Mouse (Mus musculus) forebrain, embryonic 10.5 days (tissue): ENCODE data around the gene Fgfr2. TPM values are rescaled to one million over a fixed set of nuclear protein-coding genes. Genes with fewer than 3 reads are reported as not detected.
A peak's percentile ranks its signal among the peaks of the same experiment; 100 is the strongest.

ENCODE experiments used
- DNase-seq: peaks from one replicate; pipeline ENCODE4 v3.0.0-alpha.2; 2017; ENCODE audit warnings: low spot score; ENCODE audit errors: extremely low spot score
- H3K27ac ChIP-seq: fragments of 300-500 bp; sonication (generic); 2 replicates; pipeline ENCODE4 v1.5.1; 2016; ENCODE audit warnings: mild to moderate bottlenecking
- H3K27me3 ChIP-seq: fragments of 300-500 bp; sonication (generic); 2 replicates; pipeline ENCODE4 v1.6.1; 2016; ENCODE audit warnings: mild to moderate bottlenecking; ENCODE audit not compliant: poor library complexity, severe bottlenecking
- H3K36me3 ChIP-seq: fragments of 300-500 bp; sonication (generic); replicated peaks from 2 replicates; pipeline ENCODE4 v1.6.1; 2016; ENCODE audit warnings: mild to moderate bottlenecking, moderate library complexity
- H3K4me1 ChIP-seq: fragments of 300-500 bp; sonication (generic); 2 replicates; pipeline ENCODE4 v1.6.1; 2016
- H3K4me3 ChIP-seq: fragments of 300-500 bp; sonication (generic); 2 replicates; pipeline ENCODE4 v1.5.1; 2016; ENCODE audit warnings: mild to moderate bottlenecking, moderate library complexity
- H3K9me3 ChIP-seq: fragments of 300-500 bp; sonication (generic); 2 replicates; pipeline ENCODE4 v1.6.1; 2016; ENCODE audit warnings: mild to moderate bottlenecking, moderate library complexity
- WGBS: fragments of 180-500 bp; shearing (Covaris S2); methylation state at CpG from one replicate; pipeline ENCODE4 v1.1.7; 2016; 5-methylcytosine and 5-hydroxymethylcytosine counted together
- polyA plus RNA-seq: library from polyadenylated mRNA; unstranded; fragments of >200 nt; fragmentation: Nextera tagmentation; extraction: Ambion mirVana; gene quantifications from 2 replicates; pipeline ENCODE4 v1.2.1, GENCODE M21; 2016

Gene Fgfr2
- polyA plus RNA-seq, 1 experiment from 2014 or later: 55.7 TPM

DNA sequence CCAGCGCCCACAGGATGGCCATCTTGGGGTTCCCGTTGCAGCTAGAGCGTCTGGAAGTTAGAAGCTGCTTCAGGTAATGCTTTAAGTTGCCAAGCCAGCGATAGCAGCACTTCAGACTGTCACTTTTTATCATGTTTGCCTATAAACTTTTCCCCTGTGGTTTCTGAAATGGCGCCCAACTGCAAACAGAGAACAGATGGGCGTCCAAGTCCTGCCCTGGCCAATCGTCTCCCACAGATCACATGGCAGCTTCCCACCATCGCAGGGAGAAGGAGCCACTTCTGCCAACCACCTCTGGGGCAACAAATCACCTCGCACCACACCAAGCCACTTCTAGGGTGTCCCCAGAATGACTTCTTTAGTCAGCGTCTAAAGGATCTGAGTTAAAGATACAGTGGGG lies 2875.3 kb downstream of the Fgfr2 start:
- no peaks in the 10 kb centered on the region for H3K9me3 ChIP-seq
- peaks cover 86% of the 10 kb centered on the region for H3K4me1 ChIP-seq
- no peak for DNase-seq
- peaks cover 8% of the 10 kb centered on the region for H3K36me3 ChIP-seq
- no peak overlapping the region for H3K27ac ChIP-seq
- no peak overlapping the region for H3K4me3 ChIP-seq
- WGBS: 87% methylated on average over 10 of the region's 10 CpGs
- peaks cover 87% of the 10 kb centered on the region for H3K27me3 ChIP-seq

DNA sequence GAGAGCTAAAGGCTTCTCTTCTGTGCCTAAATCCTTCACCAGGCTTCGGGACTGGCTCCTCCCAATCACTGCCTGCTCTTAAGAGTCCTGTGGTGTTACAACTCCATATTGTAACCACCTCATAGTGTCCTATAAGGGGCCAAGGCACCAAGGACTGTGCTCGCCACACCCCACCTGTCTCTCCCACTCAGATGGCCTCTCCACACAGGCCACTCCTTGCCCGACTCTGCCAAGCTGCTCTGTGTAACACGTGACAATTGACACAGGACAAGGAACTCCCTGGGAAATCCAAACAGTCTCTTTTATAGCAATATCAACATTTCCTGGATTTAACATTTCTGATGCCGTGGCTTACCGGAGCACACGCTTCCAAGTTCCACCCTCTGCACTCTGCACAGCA lies 2876.7 kb downstream of the Fgfr2 start:
- H3K27me3 ChIP-seq: peaks cover 79% of the 10 kb centered on the region
- no peak overlapping the region for H3K27ac ChIP-seq
- 92% methylated on average over 7 of the region's 7 CpGs for WGBS
- H3K4me1 ChIP-seq: peaks cover 72% of the 10 kb centered on the region
- peaks cover 9% of the 10 kb centered on the region for H3K36me3 ChIP-seq
- no peak overlapping the region for H3K4me3 ChIP-seq
- no peaks in the 10 kb centered on the region for H3K9me3 ChIP-seq
- DNase-seq: no peak

DNA sequence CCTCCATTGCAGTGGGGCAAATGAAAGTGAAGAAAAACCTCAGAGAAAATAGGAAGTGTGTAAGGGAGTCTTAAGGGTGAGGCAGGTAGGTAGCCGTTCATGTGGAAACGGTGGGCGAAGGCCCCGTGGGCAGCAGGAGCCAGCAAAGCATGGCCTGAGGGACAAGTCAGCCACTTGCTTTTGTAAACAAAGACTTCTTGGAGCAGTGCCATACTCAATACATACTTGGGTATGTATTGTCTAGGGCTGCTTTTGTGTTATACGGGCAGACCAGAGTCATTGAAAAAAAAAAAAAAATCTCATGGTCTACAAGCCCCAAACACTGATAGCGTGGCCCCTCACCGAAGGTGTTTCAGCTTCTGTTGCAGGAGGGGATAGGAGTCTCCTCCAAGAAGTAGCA lies 2878.6 kb downstream of the Fgfr2 start:
- H3K9me3 ChIP-seq: no peaks in the 10 kb centered on the region
- no peak for DNase-seq
- H3K27ac ChIP-seq: no peak overlapping the region
- H3K4me1 ChIP-seq: peaks cover 53% of the 10 kb centered on the region
- H3K4me3 ChIP-seq: no peak overlapping the region
- WGBS: 80% methylated on average over 7 of the region's 7 CpGs
- peaks cover 26% of the 10 kb centered on the region for H3K36me3 ChIP-seq
- peaks cover 66% of the 10 kb centered on the region for H3K27me3 ChIP-seq

DNA sequence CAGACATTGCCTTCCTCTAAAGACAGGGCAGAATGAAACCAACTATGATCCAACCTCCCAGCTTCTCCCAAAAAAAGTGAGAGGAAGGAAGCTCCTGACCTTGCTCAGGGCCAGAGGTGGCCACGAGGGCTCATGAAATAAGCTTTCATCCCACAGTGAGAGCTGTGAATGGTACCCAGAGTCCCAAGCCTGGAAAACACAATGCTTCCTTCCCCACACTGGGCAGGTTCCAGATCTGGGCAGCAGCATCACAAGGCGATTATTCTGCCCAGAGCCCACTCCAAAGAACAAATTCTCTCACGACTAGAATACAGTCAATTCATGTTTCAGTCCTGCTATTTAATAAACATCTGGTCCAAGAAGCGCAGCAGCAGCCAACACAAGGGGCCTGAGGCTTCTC lies 2879.3 kb downstream of the Fgfr2 start:
- peaks cover 58% of the 10 kb centered on the region for H3K27me3 ChIP-seq
- no peaks in the 10 kb centered on the region for H3K9me3 ChIP-seq
- DNase-seq: no peak
- WGBS: 90% methylated on average over 4 of the region's 4 CpGs
- peaks cover 33% of the 10 kb centered on the region for H3K36me3 ChIP-seq
- no peak overlapping the region for H3K27ac ChIP-seq
- no peak overlapping the region for H3K4me3 ChIP-seq
- H3K4me1 ChIP-seq: peaks cover 46% of the 10 kb centered on the region

DNA sequence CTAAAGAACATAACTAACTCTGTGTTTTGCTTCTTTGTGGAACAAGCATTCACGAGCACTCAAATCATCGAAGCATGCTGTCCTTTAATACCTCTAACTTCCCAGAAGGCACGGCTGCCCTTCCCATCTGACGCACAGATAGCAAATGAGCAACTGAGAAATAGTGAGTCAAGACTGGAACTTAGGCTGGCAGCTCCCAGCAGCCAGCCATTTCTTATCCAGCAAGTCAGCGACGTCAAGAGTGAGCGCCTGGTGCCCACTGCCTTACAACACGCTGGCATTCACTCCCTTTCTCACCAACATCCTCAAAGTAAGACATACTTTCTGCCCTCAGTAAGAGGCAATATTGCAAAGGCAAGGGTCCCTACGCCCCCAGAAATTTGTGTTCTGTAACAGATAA lies 2883.0 kb downstream of the Fgfr2 start:
- peaks cover 60% of the 10 kb centered on the region for H3K36me3 ChIP-seq
- H3K27ac ChIP-seq: no peak overlapping the region
- no peaks in the 10 kb centered on the region for H3K9me3 ChIP-seq
- no peak overlapping the region for H3K4me3 ChIP-seq
- WGBS: 93% methylated on average over 9 of the region's 9 CpGs
- DNase-seq: no peak
- peaks cover 38% of the 10 kb centered on the region for H3K27me3 ChIP-seq
- H3K4me1 ChIP-seq: peaks cover 34% of the 10 kb centered on the region

DNA sequence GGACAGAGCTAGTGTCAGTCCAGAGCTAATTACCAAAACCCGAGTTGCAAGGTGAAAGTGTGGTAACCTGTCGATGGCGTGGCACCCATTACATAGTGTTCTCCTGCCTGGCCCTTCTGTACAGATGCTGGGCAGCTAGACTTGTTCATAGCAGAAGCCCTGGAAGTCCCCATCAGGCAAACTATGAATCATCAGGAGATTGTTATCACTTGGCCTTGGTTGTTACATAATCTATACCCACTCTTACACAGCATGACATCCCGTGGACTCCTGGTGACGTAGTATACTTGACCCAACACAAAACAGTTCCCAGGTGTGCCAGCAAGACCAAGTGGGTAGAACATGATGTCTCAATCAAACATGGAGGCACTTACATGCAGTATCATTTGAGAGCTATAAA lies 2885.9 kb downstream of the Fgfr2 start:
- Histone ChIP-seq H3K27ac (no peak overlapping the region), H3K4me3 (no peak overlapping the region), H3K36me3 (peaks cover 69% of the 10 kb centered on the region), H3K9me3 (peaks cover 5% of the 10 kb centered on the region; the same call in 1 of the 2 replicates), H3K27me3 (peaks cover 47% of the 10 kb centered on the region), H3K4me1 (peaks cover 32% of the 10 kb centered on the region)
- no peak for DNase-seq
- WGBS: 90% methylated on average over 5 of the region's 5 CpGs

DNA sequence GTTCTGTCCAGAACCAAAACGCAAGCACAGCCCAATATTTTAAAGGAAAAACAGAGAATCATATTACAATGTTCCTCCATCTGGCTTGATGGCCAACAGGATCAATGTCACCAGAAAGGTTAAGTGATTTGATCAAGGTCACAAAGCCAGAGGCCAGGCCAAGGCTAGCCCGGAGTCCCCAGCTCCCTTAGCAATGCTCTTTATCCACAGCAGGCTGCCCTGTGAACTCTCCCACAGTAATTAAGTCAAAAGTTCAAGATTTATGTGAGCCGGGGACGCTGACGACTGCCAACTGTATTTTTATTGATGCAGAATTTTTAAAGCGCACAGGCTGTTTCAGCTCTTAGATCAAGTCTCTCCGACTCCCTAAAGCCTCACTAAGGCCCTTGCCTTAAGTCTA lies 2889.4 kb downstream of the Fgfr2 start:
- H3K27me3 ChIP-seq: peaks cover 62% of the 10 kb centered on the region
- peaks cover 5% of the 10 kb centered on the region; the same call in 1 of the 2 replicates for H3K9me3 ChIP-seq
- no peak for DNase-seq
- no peak overlapping the region for H3K27ac ChIP-seq
- H3K4me1 ChIP-seq: peaks cover 50% of the 10 kb centered on the region
- 78% methylated on average over 7 of the region's 7 CpGs for WGBS
- no peak overlapping the region for H3K4me3 ChIP-seq
- H3K36me3 ChIP-seq: peaks cover 42% of the 10 kb centered on the region

DNA sequence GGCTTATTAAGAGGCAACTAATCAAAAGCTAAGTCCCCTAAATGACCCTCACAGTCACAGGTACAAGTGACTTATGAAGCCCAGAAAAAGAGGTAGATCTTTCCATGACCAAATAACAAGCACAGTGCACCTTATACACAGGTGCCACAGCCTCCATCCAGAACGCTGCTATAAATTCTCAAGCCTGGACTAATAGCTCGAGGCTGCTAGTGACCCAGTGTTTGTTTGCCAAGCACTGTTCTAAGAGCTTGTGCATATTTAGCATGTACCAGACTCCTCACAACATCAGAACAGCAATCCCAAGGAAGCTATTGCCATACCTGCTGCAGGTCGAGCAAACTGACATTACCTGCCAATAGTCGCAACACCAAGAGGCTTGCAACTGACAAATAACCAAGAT lies 2893.1 kb downstream of the Fgfr2 start:
- H3K9me3 ChIP-seq: peaks cover 5% of the 10 kb centered on the region; the same call in 1 of the 2 replicates
- H3K36me3 ChIP-seq: peaks cover 48% of the 10 kb centered on the region
- no peak overlapping the region for H3K4me3 ChIP-seq
- 92% methylated on average over 4 of the region's 4 CpGs for WGBS
- H3K4me1 ChIP-seq: peaks cover 57% of the 10 kb centered on the region
- DNase-seq: no peak
- peaks cover 71% of the 10 kb centered on the region for H3K27me3 ChIP-seq
- no peak overlapping the region for H3K27ac ChIP-seq

DNA sequence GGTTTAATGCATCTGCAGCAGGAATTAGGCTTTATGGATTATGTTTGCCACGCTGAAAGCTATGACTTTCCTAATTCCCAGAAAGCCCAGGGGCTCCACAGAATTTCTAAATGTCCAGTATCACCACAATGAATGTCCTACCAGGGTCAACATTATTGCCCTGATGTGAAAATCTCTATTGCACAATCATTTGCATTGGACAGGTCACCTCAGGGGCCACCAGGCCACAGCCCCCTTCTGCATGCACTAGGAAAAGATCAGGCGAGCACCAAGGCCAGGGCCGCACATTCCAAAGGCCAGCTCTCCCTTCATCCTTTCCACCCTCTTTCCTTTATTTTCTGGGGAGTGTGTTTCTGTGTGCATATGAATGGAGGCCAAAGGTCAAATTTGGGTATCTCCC lies 2897.9 kb downstream of the Fgfr2 start:
- no peak for DNase-seq
- H3K4me3 ChIP-seq: no peak overlapping the region
- peaks cover 45% of the 10 kb centered on the region for H3K36me3 ChIP-seq

DNA sequence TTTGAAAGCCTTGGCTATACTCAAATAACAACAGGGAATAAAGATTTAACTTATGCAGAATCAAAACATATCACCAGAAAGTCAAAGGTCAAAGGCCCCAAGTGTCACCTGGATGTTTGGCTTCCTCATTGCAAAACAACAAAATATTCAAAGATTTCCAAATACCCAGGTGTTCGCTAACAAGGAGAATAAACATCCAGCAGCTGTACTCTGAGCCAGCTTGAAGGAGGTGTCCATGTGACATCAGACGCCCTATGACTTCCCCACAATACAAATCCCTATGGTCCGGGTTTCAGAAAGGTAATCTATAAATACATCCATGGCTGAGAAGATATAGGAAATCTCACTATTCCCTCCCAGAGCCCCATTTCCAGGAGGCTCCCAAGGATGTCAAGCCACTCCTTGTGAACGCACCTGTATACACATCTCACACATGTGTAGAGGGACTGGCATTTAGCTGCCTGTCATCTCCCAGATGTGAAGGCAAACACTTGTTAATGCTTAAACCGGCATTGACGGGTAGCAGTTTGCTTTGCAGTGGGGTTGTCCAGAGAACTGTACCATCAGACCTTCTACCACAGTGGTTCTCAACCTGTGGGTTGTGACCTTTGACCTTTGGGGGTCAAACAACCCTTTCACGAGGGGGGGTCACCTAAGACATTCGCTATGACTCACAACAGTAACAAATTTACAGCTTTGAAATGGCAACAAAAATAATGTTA lies 2900.4 kb downstream of the Fgfr2 start:
- DNase-seq: no peak
- Histone ChIP-seq H3K27me3 (peaks cover 22% of the 10 kb centered on the region), H3K36me3 (peaks cover 54% of the 10 kb centered on the region), H3K27ac (no peak overlapping the region), H3K4me1 (peaks cover 79% of the 10 kb centered on the region), H3K4me3 (no peak overlapping the region), H3K9me3 (no peaks in the 10 kb centered on the region)
- WGBS: 87% methylated on average over 8 of the region's 8 CpGs

More for the DNA sequence above, 2897.9 kb downstream of the Fgfr2 start:
- H3K27ac ChIP-seq: no peak overlapping the region
- WGBS: 82% methylated on average over 3 of the region's 3 CpGs
- peaks cover 68% of the 10 kb centered on the region for H3K4me1 ChIP-seq
- no peaks in the 10 kb centered on the region for H3K9me3 ChIP-seq
- peaks cover 42% of the 10 kb centered on the region for H3K27me3 ChIP-seq

DNA sequence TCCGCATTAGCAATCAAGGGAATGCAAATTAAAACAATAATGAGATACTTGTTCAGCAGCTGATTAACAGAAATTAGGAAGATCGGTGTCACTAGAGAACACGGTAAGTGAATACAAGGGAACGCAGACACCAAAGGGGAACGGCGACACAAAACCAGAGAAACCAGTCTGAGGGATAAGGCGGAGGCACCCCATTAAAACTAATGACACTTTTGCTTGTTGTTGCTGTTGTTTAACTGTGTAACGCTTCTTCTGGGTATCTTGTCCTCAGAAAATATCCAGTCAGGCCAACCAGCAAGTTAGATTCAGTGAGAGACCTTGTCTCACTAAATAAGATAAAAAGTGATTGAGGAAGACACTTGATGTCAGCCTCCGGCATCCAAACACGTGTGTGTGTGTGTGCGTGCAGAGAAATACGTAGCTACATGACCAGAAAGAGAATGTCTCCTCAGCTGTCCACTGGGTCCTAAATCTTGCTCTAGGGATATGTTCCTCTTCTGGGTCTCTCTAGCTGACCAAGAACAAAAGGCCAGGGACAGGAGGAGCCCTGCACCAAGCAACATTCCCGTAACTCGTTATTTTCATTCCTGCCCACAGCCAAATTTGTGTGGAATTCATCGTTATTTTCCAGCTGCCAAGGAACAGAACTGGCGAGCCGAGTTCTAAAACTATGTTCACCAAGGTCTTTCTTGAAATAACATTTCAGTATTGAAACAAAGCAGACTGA lies 2901.3 kb downstream of the Fgfr2 start:
- no peaks in the 10 kb centered on the region for H3K9me3 ChIP-seq
- peaks cover 17% of the 10 kb centered on the region for H3K27me3 ChIP-seq
- H3K4me1 ChIP-seq: peaks cover 75% of the 10 kb centered on the region
- H3K4me3 ChIP-seq: no peak overlapping the region
- H3K27ac ChIP-seq: peak overlapping the region; percentile 4; the same call in 1 of the 2 replicates
- 78% methylated on average over 17 of the region's 17 CpGs for WGBS
- peaks cover 50% of the 10 kb centered on the region for H3K36me3 ChIP-seq
- DNase-seq: no peak

DNA sequence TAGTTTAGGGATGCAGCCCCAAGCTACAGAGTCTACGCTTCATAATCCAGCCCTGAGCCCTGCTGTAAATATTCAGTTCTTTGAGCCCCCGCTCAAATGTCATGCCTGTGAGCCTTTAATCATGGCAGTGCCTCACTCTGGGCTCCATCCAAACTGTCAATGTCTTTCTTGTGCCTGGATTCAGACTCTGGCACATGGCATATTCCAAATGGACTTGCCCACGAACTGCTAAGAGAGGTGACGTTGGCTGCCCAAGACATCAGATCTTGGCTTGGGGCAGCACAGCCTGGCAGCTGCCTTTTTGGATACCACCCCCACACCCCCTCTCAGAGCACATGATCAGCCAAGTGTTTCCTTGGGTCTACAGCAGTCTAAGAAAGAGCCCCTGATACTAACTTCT lies 2902.5 kb downstream of the Fgfr2 start:
- H3K9me3 ChIP-seq: no peaks in the 10 kb centered on the region
- H3K36me3 ChIP-seq: peaks cover 39% of the 10 kb centered on the region
- WGBS: 96% methylated on average over 4 of the region's 4 CpGs
- H3K4me1 ChIP-seq: peaks cover 73% of the 10 kb centered on the region
- H3K27me3 ChIP-seq: peaks cover 13% of the 10 kb centered on the region
- DNase-seq: no peak
- H3K27ac ChIP-seq: no peak overlapping the region
- no peak overlapping the region for H3K4me3 ChIP-seq

DNA sequence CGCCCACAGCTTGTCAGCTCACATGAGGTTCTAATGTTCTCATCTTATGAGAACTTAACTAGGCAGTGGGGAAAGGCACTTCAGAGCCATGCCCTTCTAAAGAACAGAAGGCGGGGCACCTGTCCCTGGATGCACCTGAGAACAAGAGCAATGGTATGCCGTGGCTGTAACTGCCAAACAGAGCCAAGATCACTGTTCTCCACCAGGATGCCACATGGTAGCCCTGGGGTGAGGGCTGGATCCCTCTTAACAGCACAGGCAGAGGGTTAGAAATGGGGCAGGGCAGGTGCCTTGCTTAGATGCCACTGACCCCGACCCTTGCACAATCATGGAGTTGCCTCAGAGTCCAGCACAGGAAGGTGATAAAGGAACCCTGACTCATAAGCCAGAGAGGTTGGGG lies 2903.3 kb downstream of the Fgfr2 start:
- Histone ChIP-seq H3K36me3 (peaks cover 36% of the 10 kb centered on the region), H3K4me3 (no peak overlapping the region), H3K9me3 (no peaks in the 10 kb centered on the region), H3K27ac (no peak overlapping the region), H3K4me1 (peaks cover 74% of the 10 kb centered on the region), H3K27me3 (peaks cover 14% of the 10 kb centered on the region)
- DNase-seq: no peak
- WGBS: 93% methylated on average over 4 of the region's 4 CpGs
